Mouse (Mus musculus): ENCODE data around the gene Sh2d3c. TPM values are rescaled to one million over a fixed set of nuclear protein-coding genes. Genes with fewer than 3 reads are reported as not detected.
A peak's percentile ranks its signal among the peaks of the same experiment; 100 is the strongest.

Gene Sh2d3c
- polyA plus RNA-seq, 1 experiment: 25.3 TPM

DNA sequence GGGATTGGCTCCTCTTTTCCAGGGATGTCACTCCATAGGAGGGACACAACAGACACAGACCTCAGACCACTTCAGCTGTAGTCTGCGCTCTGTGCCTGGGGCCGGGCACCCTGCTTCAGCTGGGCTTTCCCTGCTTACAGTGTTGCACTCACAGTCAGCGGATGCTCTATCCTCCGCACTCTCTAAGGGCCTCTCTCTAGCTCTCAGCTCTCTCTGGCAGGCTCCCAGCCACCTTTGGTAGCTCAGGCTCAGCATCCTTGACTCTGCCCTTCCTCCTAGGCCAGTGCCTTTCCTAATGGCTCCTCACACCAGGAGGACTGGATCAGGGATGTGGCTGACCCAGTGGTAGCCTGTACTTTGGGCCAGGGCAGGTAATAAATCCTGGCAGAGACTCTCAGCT is 11.1 kb downstream of the Sh2d3c start:
- 77% methylated on average over 4 of the region's 4 CpGs for WGBS
- Histone ChIP-seq H3K27me3 (ENCODE audit: control insufficient read depth, insufficient read depth, low read length) (no peaks in the 10 kb centered on the region), H3K36me3 (ENCODE audit: control insufficient read depth, insufficient read depth, low read length) (no peaks in the 10 kb centered on the region), H3K27ac (ENCODE audit: insufficient read depth, low read depth, low read length) (no peak overlapping the region), H3K4me1 (ENCODE audit: control insufficient read depth, insufficient read depth, insufficient read length, low read length) (peaks cover 4% of the 10 kb centered on the region), H3K4me3 (ENCODE audit: low read depth, low read length) (no peak overlapping the region)
- TF ChIP-seq POLR2A (IDR thresholded peaks at IDR 0.05; ENCODE audit: low read depth, low read length): no peak
- TF ChIP-seq CTCF (IDR thresholded peaks at IDR 0.05; ENCODE audit: extremely low read depth, insufficient read length, insufficient replicate concordance, low read depth, low read length): no peak

DNA sequence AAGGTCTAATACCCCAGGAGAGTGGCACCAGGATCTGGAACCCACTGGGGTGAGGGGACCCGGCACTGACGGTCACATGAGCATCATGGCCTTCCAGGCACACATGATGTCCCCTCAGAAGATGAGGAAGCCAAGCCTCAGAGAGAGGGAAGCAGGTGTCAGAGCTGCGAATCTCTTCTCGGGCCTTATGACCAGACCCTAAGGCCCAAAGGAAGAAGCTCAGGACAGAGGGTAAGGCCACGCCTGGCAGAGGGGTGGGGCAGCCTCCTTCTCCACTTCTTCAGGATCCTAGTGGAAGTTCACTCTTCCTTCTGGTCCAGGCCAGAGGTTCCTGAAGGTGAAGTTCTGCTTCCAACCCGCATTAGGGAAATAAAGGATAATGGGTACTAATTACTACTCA is 11.8 kb downstream of the Sh2d3c start:
- H3K36me3 ChIP-seq (ENCODE audit: control insufficient read depth, insufficient read depth, low read length): no peaks in the 10 kb centered on the region
- H3K27me3 ChIP-seq (ENCODE audit: control insufficient read depth, insufficient read depth, low read length): no peaks in the 10 kb centered on the region
- H3K4me3 ChIP-seq (ENCODE audit: low read depth, low read length): no peak overlapping the region
- 74% methylated on average over 6 of the region's 6 CpGs for WGBS
- TF ChIP-seq POLR2A (IDR thresholded peaks at IDR 0.05; ENCODE audit: low read depth, low read length) (no peak), CTCF (IDR thresholded peaks at IDR 0.05; ENCODE audit: extremely low read depth, insufficient read length, insufficient replicate concordance, low read depth, low read length) (no peak)
- H3K4me1 ChIP-seq (ENCODE audit: control insufficient read depth, insufficient read depth, insufficient read length, low read length): peaks cover 4% of the 10 kb centered on the region
- H3K27ac ChIP-seq (ENCODE audit: insufficient read depth, low read depth, low read length): no peak overlapping the region

- H3K4me3 ChIP-seq (ENCODE audit: low read depth, low read length): no peak overlapping the region
- H3K4me1 ChIP-seq (ENCODE audit: control insufficient read depth, insufficient read depth, insufficient read length, low read length): peaks cover 4% of the 10 kb centered on the region
- no peaks in the 10 kb centered on the region for H3K27me3 ChIP-seq (ENCODE audit: control insufficient read depth, insufficient read depth, low read length)
- whole genome bisulfite sequencing: 50% methylated on average over 4 of the region's 4 CpGs
- H3K36me3 ChIP-seq (ENCODE audit: control insufficient read depth, insufficient read depth, low read length): no peaks in the 10 kb centered on the region
- no peak for TF ChIP-seq POLR2A (IDR thresholded peaks at IDR 0.05; ENCODE audit: low read depth, low read length)
- TF ChIP-seq CTCF (IDR thresholded peaks at IDR 0.05; ENCODE audit: extremely low read depth, insufficient read length, insufficient replicate concordance, low read depth, low read length): no peak
- peak overlapping the region; percentile 49; the same call in 1 of the 2 replicates for H3K27ac ChIP-seq (ENCODE audit: insufficient read depth, low read depth, low read length)
Measured at GRCm38 (mm10) chr2:32734480-32734879, 13.6 kb downstream of the Sh2d3c start.

GRCm38 (mm10) chr2:32734933-32735332 is 14.1 kb downstream of the Sh2d3c start:
- peaks cover 4% of the 10 kb centered on the region for H3K4me1 ChIP-seq (ENCODE audit: control insufficient read depth, insufficient read depth, insufficient read length, low read length)
- no peak for TF ChIP-seq CTCF (IDR thresholded peaks at IDR 0.05; ENCODE audit: extremely low read depth, insufficient read length, insufficient replicate concordance, low read depth, low read length)
- TF ChIP-seq POLR2A (IDR thresholded peaks at IDR 0.05; ENCODE audit: low read depth, low read length): no peak
- no peaks in the 10 kb centered on the region for H3K27me3 ChIP-seq (ENCODE audit: control insufficient read depth, insufficient read depth, low read length)
- no peaks in the 10 kb centered on the region for H3K36me3 ChIP-seq (ENCODE audit: control insufficient read depth, insufficient read depth, low read length)
- no peak overlapping the region for H3K4me3 ChIP-seq (ENCODE audit: low read depth, low read length)
- 57% methylated on average over 4 of the region's 4 CpGs for WGBS
- peak overlapping the region; percentile 49; the same call in 1 of the 2 replicates for H3K27ac ChIP-seq (ENCODE audit: insufficient read depth, low read depth, low read length)

- no peak overlapping the region for H3K27ac ChIP-seq (ENCODE audit: insufficient read depth, low read depth, low read length)
- WGBS: 56% methylated on average over 3 of the region's 3 CpGs
- TF ChIP-seq CTCF (IDR thresholded peaks at IDR 0.05; ENCODE audit: extremely low read depth, insufficient read length, insufficient replicate concordance, low read depth, low read length) (no peak), POLR2A (IDR thresholded peaks at IDR 0.05; ENCODE audit: low read depth, low read length) (no peak)
Measured at GRCm38 (mm10) chr2:32736306-32736829, 15.5 kb downstream of the Sh2d3c start.

DNA sequence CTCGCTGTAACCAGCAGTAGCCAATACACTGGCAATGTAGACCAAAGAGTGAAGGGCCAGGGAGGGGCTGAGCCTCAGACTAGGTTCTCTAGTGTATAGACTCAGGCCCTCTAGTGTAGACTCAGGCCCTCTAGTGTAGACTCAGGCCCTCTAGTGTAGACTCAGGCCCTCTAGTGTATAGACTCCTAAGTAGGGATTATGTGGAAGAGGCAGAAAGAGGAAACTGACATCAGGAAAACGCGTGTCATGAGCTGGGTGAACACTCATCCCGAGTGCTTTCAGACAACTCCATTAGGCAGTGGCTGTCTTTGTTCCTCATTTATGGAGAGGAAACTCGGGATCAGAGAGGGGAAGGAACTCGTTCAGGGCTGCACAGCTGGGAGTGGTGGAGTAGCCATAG is 16.2 kb downstream of the Sh2d3c start:
- Histone ChIP-seq H3K27ac (ENCODE audit: insufficient read depth, low read depth, low read length) (no peak overlapping the region), H3K4me3 (ENCODE audit: low read depth, low read length) (no peak overlapping the region), H3K36me3 (ENCODE audit: control insufficient read depth, insufficient read depth, low read length) (no peaks in the 10 kb centered on the region), H3K4me1 (ENCODE audit: control insufficient read depth, insufficient read depth, insufficient read length, low read length) (peaks cover 8% of the 10 kb centered on the region), H3K27me3 (ENCODE audit: control insufficient read depth, insufficient read depth, low read length) (peaks cover 14% of the 10 kb centered on the region)
- TF ChIP-seq CTCF (IDR thresholded peaks at IDR 0.05; ENCODE audit: extremely low read depth, insufficient read length, insufficient replicate concordance, low read depth, low read length): no peak
- no peak for TF ChIP-seq POLR2A (IDR thresholded peaks at IDR 0.05; ENCODE audit: low read depth, low read length)
- 65% methylated on average over 6 of the region's 6 CpGs for WGBS

More at GRCm38 (mm10) chr2:32736306-32736829, 15.5 kb downstream of the Sh2d3c start:
- H3K27me3 ChIP-seq (ENCODE audit: control insufficient read depth, insufficient read depth, low read length): peaks cover 10% of the 10 kb centered on the region
- no peak overlapping the region for H3K4me3 ChIP-seq (ENCODE audit: low read depth, low read length)
- no peaks in the 10 kb centered on the region for H3K36me3 ChIP-seq (ENCODE audit: control insufficient read depth, insufficient read depth, low read length)
- H3K4me1 ChIP-seq (ENCODE audit: control insufficient read depth, insufficient read depth, insufficient read length, low read length): peaks cover 6% of the 10 kb centered on the region

- no peak overlapping the region for H3K27ac ChIP-seq (ENCODE audit: insufficient read depth, low read depth, low read length)
- H3K27me3 ChIP-seq (ENCODE audit: control insufficient read depth, insufficient read depth, low read length): peaks cover 14% of the 10 kb centered on the region
- no peaks in the 10 kb centered on the region for H3K36me3 ChIP-seq (ENCODE audit: control insufficient read depth, insufficient read depth, low read length)
- TF ChIP-seq CTCF (IDR thresholded peaks at IDR 0.05; ENCODE audit: extremely low read depth, insufficient read length, insufficient replicate concordance, low read depth, low read length) (no peak), POLR2A (IDR thresholded peaks at IDR 0.05; ENCODE audit: low read depth, low read length) (no peak)
- whole genome bisulfite sequencing: 79% methylated on average over 4 of the region's 4 CpGs
- no peak overlapping the region for H3K4me3 ChIP-seq (ENCODE audit: low read depth, low read length)
- peaks cover 8% of the 10 kb centered on the region for H3K4me1 ChIP-seq (ENCODE audit: control insufficient read depth, insufficient read depth, insufficient read length, low read length)
Measured at GRCm38 (mm10) chr2:32739311-32739710, 18.5 kb downstream of the Sh2d3c start.

All from small intestine, adult 2 months (tissue).